Mouse (Mus musculus) adrenal gland, postnatal 36 days (tissue): ENCODE measurements at regions not wholly inside any gene's neighbourhood (a gene's known extent, or its start where the extent isn't known, plus 50 kb on each side); places are given as distances from the start of the nearest gene placed in this dataset.

Experiments
- DNase-seq, 2 experiments: peaks; one replicate each; pipeline ENCODE4 v3.0.0; 2021; ENCODE audit warnings: mixed read lengths in 1 of 2

DNA sequence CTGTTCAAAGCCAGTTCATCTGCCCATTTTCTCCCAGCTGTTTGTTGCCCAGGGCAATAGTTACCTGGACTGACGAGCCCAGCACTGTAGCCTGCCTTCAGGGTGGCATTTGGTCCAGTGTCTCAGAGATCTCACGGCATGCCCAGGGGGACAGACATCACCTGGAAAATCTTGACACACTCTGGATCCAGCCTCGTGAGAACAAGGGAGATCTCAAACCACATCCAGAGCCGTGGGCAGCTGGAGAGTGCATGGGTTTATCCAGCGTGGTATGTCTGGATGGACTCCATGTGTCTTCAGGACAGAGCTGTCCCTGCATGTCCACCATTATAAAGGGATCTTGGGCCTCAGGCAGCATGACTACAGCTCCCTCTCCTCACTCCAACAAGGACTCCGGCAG is 116.6 kb upstream of the Zdhhc25 start:
- DNase-seq = no peak

DNA sequence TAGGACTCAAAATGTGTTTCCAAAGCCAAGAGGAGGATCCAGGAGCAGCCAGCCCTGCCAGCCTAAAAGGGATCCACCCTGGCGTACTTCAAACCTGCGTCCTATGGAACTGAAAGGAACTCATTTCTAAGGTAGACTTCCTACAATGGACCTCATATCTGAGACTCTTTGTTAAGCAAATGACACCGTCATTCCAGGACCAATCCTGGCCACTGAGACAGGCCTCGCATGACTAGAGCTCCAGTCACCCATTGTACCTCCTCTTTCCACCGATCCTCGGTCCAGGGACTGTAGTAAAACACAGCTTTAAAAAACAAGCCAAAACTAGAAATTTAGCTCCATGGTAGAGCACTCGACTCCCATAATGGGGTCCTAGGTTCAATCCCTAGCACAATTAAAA is 110.4 kb upstream of the Zdhhc25 start:
- no peak for DNase-seq

DNA sequence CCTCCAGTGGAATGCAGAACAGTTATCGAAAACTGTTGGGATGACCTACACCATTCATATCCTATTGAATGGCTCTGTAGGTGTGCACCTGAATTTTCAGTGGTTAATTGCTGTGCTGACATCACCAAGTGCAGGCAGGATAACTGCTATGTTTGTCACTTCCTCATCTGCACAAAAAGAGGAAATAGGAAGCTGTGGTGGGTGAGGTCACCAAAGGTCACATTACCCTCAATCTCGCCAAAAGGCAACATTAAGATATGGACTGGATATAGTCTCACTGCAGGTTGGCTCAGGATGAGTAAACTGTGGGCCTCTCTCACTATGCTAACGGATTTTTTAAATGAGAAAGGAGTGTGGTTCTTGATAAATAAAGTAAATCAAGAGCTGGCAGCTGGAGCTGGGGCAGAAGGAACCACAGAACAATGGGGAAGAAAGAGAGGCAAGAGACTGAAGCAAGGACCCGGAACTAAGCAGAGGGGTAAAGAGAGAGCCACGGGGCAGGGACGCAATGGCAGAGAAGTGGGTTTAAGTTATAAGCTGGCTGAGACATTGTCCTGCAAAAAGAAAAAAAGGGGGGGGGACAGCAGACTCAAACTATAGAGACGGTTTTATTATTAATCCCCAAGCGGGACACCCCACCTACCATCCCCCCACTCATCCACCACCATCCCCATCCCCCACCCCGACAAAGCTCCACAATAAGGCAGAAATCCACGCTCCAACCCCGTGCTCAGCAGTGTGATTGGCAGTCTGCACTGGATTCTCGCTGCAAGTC is 109.6 kb upstream of the Zdhhc25 start:
- DNase-seq = no peak

DNA sequence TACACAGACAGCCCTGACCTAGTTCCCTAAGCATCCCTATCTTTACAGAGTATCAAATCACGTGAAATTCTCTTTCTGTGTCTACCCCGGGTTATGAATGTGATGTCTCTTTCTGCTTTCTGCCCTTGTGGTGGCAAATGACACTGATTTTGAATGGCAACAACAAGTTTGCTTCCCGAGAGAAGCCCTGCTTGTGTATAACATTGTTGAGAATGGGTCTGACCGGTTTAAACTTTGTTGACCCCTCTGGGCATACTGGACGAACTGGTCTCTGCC is 109.1 kb upstream of the Zdhhc25 start:
- no peak for DNase-seq

DNA sequence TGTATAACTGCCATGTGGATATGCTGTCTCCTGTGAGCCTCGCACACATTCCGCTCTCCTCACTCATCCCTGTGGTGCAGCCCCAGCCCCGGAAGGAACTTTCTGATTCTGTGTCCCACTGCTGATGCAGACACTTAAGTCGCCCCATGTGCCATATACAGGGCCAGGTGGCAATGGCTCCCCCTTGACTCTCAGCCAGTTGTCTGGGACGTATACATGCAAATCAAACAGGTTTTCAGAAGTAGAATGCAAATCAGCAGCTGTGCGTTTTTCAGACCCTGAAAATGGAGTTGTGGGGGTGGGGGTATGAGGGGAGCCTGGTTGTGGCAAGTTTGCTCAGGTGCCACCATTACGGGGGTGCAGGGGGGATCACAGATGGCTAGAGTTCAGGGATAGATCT is 102.1 kb upstream of the Zdhhc25 start:
- DNase-seq = no peak

DNA sequence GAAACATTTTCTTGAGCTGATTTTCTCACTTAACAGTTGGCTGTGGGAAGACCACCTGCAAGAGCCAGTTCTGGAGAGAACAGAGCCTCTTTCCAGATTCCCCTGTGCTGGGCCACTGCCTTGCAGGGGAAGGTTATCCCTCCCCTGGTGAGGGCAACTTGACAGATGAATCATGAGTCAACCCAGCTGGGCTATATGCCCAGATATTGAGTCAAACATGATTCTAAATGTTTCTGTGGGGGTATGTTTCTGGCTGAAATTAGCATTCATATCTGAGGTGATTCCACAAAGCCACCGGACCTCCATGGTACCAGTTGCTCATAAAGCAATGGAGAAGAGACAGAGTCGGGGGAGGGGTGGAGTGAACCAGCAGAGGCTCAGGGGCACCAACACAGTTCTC is 97.8 kb upstream of the Zdhhc25 start:
- peak; percentile 74 to 75 for DNase-seq

DNA sequence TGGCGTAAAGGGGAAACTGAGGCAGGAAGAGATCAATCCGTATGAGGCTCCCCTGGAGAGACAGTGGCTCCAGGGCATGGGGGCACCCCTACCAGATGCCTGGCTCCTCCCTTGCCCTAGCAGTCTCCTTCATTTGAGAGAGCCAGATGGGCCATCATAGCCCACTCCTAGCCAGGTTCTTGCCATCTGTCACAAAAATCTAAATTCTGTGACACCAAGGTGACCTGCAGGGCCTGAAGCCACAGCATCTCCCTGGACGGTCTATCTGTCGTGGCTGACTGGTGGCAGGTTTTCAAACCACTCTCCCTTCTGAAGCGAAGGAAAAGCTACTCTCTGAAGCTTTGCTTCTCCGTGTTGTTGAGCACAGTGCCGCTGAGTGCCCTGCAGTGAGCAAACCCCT is 96.2 kb upstream of the Zdhhc25 start:
- no peak for DNase-seq

DNA sequence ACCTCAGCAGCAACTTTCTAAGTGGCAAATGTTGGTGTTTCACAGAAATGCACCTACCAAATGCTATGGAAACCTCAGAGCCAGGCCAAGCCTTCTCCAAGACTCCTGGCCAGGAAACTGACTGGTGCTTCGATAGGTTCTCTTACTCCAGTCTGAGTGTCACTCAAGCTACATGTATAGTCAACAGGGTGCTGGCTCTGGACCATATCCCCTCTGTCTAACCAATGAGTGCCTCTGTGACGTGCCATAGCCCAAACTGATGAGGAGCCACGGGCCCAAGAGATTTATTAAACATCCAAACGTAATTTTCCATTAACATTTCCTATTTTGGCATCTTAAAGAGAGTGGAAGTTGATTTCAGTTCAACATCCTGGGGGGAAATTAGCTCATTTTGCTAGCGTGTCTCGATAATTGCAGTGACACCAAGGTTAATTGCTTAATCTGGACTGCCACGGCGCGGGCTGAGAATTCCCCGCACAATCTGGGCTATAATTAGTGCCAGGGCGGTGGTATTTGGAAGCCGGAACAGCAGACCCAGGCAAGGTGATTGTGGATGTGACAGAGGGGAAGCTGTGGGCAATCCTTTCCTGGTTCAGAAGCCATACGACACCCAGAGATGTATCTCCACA is 94.5 kb upstream of the Zdhhc25 start:
- DNase-seq = no peak

DNA sequence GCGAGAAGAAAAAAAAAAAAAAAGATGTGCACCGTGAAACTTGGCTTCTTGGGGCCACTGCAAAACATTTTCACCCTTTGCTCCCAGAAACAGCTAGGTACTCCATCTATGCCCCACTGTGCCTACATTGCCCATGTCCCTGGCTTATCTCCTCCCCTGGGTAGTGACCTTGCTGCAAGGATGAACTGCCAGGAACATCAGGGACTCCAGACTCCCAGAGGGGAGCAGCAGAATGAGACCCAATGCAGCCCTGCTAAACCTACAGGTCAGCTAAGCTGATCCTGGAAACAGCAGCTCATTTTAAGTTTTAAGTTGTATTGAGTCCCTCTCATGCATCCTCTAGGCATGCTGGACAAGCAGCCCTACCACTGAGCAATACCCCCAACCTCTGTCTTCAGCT is 92.2 kb upstream of the Zdhhc25 start:
- DNase-seq = peak; percentile 44 to 52

DNA sequence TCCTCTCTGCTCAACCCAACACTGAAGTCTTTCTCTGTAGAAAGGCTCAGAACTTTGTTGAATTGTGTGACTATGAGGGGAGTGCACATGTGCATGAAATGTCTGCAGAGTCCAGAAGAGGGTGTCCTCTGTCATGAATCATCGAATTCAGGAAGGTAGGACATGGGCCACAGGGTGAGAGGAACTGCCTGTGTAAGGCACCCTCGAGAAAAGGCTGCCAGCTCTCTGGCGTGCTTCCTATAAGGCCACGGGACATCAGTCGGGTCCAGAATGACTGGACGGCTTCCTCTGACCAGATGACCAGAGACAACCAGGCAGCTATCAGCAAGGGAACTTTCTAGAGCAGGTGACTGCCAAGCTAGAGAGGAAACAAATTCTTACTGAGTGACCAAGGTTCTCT is 91.1 kb upstream of the Zdhhc25 start:
- DNase-seq = no peak

DNA sequence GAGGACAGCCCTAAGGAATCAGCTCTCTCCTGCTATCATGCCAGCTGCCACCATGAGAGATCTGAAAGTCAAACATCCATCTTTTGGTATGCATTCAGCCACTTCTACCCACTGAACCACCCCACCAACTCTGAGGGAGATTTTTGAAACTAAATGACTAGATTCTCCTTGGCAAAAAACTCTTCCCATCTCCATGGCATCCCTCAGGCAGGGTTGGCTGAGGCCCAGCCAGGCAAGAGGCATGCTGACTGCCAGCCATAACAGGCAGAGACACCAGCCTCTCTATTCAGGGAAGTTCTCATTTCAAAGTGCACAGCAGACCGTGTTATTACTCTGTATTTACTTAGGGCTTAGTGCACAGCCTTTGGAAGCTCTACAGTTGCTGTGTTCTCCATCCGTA is 90.5 kb upstream of the Zdhhc25 start:
- DNase-seq = no peak

DNA sequence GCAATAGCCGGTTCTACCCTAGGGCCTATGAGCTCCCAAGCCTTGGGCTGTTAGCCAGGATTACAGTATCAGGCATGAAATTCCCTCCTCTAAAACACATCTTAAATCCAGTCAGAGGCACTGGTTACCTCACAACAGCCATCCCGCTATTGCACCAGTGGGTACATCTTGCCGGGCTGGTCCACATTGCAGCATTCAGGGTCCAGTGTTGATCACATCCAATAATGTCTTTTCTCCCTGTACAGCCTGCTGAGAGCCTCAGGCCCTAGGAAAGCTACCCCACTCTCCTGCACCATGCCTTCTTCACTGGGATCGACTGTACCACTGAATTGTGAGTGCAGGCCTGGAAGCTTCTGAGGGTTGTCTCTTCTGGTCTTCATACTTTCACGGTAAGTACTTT is 86.0 kb upstream of the Zdhhc25 start:
- no peak for DNase-seq

DNA sequence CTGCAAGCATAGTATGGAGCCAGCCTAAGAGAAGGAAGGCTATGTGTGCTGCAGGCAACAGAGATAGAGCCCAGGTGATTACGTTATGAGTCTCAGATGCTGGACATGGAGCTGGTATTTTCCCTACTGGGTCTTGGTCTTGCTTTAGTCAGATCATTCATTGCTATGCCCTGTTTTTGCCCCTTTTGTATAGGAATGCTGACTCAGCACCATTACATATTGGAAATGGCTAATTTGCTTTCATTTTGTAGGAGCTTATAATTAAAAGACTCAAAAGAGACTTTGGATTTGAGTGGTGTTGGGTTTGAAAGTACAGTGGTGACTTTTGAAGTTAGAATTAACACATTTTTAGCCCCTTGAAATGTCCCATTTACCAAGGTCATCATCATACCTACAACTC is 68.9 kb upstream of the Zdhhc25 start:
- DNase-seq = no peak

DNA sequence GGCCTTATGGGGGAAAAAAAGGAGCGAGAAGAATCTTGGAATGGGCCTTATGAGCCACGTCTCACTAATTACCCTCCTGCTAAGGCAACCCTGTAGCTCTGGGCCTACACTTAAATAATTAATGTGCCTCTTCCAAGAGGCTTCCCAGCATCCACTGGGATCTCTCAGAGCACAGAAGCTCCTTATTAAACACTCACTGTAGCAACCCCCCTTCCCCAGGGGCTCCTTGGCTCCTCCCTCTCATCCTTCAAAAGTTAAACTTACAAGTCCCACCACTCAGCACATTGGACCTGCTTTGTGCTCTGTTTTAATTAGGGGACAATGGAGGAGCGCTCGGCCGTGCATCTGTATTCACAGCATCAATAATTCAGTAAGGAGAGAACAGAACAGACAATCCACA is 68.1 kb upstream of the Zdhhc25 start:
- DNase-seq = no peak

DNA sequence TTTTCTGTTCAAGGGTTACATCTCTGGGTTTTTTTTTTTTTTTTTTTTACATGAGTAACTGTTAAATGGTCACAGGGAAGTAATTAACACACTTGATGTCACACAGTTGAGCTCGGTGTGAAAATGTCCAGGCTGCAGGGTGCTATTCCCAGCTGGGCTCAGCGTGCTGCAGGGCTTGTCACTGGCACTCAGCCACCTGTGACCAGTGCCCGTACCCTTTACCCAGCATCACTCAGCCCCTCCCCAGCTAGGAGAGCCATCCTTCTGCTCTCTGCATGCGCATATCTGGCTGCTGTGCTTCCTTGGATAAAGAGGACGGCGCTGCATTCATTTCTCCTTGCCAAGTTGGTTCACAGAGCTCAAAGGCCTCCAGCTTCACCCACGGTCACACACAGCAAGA is 66.7 kb upstream of the Zdhhc25 start:
- DNase-seq = no peak

DNA sequence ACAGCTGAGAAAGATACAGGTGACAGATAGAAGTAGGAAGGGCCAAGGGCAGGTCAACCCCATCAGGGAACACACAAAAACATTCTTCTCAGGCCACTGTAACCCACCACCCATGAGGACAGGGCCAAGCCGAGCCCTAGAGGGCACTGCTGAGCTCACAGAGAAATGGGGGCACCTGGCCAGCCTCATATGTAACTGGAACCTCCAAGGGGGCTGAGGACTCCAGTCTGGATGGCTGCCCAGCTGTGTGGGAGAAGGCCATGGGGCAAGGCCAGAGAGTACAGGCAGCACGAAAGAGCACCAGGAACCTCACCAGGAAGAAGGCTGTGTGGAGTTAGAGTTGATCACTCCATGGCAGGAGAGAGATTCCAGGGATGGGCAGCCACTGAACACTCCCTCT is 64.6 kb upstream of the Zdhhc25 start:
- no peak for DNase-seq

DNA sequence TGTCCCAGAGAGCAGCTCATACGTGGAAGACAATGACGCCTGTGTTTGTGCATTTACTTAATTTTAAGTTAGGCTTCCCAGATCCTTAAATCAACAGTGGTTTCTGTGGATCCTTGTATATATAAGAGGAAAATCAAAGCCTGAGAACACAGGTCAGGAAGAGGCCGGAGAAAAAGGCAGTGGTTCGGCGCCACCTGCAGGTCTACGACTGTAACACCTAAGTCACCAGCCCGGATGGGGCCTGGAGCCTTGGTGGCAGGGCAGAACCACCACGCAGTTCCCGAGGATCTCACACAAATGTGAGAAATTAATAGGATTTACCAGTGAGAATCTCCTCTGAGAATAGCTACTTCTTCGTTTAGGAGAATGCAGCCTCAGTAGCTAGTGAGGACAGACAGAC is 62.9 kb upstream of the Zdhhc25 start:
- peak; percentile 60 to 73 for DNase-seq

DNA sequence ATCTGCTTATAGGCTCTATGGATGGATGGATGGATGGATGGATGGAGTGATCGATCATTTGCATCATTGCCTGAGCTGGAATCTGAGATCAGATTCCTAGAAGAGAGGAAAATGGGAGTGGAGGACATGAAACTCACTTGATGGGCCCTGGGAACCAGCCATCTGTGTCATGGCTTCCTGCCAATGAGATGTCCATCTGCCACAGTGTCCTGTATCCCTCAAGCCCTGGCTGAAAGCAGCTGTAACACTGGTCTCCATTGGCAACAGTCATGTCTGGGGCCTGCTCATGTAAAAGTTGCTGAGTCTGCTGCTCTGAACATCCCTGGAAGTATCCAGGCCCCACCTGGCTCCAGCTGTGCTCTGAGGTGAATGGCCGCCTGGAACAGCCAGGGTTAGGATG is 57.5 kb upstream of the Zdhhc25 start:
- no peak for DNase-seq

DNA sequence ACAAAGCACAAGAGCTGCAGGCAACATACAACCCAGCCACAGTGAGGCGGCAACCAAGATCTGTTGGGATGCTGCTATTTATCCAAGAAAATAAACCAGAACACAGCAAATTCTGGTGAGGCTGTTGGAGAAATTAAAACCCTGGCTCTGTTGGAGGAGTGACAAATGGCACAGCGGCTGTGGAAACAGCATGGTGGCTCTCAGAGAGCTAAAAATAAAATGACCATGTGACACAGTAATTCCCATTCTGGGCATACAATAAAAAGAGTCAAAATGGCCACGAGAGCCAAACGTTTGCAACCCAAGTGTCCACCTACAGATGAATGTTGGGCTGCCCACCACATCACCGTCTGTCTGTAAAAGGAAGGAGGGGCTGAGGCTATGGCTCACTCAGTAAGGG is 55.9 kb upstream of the Zdhhc25 start:
- no peak for DNase-seq

DNA sequence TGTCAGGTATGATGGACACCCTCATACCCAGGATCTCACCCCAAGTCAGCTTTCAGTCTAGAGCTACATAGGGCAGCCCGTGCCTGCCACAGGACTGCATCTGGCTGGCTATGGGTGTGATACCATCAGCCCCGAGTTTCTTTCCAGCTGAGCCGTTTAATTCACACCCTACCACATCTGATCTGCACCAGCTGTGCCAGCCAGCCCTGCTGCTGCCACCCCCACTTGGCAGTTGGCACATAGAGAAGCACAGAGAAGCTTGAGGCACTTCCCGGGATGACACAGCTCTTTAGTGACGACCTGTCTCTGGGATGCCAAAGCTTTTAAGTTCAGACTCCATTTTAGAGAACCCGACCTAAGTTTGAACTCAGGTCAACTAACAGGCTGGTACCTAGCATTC is 51.8 kb upstream of the Zdhhc25 start:
- no peak for DNase-seq
